Mouse (Mus musculus) cerebellum, postnatal 14 days (tissue): ENCODE results near the gene Cd300lf.
A peak's percentile ranks its signal among the peaks of the same experiment; 100 is the strongest.

ENCODE experiments used
- DNase-seq, 2 experiments: peaks; one replicate each; pipeline ENCODE4 v3.0.0; 2021; ENCODE audit warnings: mixed read lengths in 2 of 2

The Cd300lf gene

GRCm38 (mm10) chr11:115160883-115161577, 27.2 kb upstream of the Cd300lf start:
- DNase-seq, result peak; percentile 91 to 95

GRCm38 (mm10) chr11:115160016-115160797, 26.4 kb upstream of the Cd300lf start:
- peak; percentile 93 to 95 for DNase-seq

DNA sequence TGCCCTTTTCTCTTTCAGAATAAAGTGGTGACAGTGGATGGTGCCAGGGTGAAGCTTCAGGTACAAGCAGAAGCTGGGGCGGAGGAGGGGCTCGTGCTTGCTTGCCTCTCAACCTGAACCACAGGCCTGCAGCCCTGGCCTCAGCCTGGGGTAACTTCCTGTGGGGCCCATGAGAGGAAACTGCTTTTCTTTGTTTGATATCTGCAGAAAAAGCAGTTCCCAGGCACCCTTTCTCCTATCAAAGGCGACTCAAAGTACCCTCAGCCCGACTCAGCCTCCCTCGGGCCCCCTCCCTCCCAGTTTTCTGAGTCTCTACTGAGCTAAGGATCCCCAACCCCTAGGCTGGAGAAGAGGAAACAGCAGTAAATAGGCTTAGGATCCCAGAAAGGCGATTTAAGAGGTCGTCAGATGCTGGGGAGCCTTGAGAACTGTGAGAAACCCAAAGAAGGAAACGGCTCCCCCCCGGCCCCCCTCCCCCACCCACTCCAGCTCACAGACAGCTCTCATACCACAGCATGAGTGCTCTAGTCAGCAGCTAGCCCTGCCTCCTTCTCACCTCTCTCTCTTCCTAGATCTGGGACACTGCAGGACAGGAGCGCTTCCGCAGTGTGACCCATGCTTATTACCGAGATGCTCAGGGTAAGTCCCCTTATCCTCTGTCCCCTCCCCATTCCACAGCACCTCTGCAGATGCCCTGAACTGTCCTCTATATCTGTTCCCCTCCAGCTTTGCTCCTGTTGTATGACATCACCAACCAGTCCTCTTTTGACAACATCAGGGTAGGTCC, 24.3 kb upstream of the Cd300lf start:
- DNase-seq, result no peak

- DNase-seq, result no peak
These were observed 21.4 kb upstream of the Cd300lf start for GRCm38 (mm10) chr11:115155053-115155634.

DNA sequence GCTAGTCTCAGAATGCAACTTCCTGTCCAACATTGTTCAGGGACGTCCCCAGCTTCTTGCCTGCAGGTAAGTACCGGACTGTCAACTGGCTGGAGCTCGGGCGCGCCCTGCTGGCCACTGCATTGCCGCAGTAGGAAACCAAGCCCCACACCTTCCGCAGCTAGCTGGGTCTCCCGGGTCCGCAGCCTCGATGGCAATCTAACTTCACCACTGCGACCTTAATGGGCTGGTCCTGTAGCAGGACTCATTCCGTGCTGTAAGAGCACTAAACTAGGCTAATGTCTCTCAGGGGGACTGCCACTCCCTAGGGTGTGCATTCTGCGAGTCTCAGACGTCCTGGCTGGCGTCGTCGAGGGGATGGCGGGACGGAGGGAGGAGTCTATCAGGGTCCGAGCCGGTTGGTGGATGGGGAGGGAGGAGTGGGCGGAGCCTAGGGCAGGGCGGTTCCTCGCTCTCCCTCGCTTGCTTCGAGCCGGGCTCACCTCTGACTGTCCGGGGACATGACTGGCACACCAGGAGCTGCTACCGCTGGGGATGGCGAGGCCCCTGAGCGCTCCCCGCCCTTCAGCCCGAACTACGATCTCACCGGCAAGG, 20.0 kb upstream of the Cd300lf start:
- DNase-seq, result peak; percentile 86

- no peak for DNase-seq
These were observed 19.3 kb upstream of the Cd300lf start for GRCm38 (mm10) chr11:115153088-115153487.

DNA sequence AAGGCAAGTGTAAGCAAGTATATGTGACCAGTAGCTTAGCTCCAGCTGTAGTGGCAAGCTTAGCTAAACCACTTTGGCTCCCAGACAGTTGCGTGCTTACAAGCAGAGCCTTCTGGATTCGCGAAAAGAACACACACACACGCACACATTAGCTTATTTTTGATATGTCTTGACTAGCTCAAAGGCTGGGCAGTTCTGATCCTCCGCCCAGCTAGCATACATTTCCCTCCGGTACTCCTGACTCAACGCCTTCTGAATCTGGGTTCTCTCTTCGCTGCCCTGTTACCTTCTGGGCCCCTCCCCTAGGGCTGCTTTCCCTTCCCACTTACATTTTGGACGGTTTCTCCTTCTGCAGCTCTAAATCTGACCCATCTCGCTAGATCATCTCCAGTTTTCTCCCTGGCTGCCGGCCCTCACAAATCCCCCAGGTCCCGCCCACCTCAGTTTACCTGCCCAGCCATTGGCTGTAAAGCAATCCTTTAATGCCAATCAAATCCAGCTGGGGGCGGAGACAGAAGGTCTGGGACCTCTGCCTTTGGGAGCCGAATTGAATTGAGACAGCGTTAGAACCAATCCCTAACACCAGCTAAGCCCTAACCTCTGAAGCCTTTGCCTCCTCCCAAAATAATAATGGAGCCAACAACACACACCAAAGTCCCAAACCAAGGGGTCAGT, 18.1 kb upstream of the Cd300lf start:
- DNase-seq, result peak; percentile 94

- DNase-seq, result no peak
These were observed 17.0 kb upstream of the Cd300lf start for GRCm38 (mm10) chr11:115150741-115151254.

GRCm38 (mm10) chr11:115147813-115148212, 14.0 kb upstream of the Cd300lf start:
- DNase-seq, result no peak

GRCm38 (mm10) chr11:115141970-115142369, 8.2 kb upstream of the Cd300lf start:
- DNase-seq, result no peak

- DNase-seq, result no peak
These were observed 4.9 kb upstream of the Cd300lf start for GRCm38 (mm10) chr11:115138597-115139262.

DNA sequence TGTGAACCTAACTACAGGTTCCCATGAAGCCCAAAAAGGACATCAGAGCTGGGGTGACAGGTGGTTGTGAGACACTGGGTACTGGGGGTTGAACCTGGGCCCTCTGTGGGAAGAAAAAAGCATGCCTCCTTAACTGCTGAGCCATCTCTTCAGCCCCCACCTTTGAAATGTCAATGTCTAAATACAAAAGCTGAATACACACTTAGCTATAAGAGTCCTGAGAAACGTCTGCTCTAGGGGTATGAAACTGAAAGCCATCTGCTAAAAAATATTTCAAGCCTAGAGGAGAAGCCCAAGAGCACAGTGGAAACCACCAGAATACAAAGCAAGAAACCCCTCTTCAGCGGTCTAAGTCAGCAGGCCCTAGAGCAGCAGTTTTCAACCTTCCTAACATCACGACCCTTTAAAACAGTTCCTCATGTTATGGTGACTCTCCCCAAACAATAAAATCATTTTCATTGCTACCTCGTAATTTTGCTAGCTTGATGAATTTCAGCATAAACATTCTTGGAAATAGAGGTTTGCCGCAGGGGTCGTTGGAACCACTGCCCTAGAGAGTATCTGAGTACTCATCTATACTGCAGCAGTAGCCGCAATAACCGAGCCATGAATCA, 1.9 kb downstream of the Cd300lf start:
- no peak for DNase-seq

DNA sequence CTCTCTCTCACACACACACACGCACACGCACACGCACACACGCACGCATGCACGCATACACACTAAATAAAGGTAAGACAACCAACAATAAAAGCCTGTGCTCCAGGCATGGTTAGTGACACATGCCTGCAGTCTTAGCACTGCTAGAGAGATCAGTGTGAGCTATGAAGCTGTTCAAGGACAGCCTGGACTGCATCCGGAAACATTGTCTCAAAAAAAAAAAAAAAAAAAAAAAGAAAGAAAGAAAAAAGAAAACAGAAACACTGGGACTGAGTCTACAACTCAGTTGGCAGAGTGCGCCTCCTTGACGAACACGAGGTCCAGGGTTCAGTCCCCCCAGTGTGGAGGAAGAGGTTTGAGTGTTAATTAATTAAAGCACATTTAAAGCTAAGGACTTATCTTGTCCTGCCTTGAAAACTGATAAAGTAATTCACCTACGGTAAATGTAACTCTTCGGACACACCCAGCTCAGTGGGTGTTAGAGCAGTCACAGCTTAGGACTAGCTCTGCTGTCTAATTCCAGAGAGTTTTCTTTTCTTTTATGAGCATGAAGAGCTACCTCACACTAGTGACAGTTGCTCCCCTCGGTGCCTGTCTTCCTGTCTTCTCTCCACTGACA, 4.2 kb downstream of the Cd300lf start:
- DNase-seq, result no peak

DNA sequence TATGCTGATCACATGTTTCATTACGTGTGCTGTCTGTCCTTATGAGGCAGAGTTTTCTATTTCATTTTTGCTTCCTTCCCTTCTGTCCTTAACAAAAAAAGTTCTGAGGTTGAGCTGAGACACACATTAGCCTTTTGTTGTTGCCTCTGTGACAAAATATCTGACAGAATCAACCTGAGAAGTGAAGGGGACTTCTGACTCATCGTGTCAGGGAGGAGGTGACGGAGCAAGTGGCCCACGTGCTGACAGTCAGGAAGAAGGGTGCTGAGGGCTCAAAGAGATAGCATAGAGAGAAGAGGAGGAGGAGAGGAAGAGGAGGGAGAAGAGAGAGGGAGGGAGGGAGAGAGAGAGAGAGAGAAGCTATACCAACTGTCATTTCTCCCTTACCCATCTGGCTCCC, 5.3 kb downstream of the Cd300lf start:
- no peak for DNase-seq

DNA sequence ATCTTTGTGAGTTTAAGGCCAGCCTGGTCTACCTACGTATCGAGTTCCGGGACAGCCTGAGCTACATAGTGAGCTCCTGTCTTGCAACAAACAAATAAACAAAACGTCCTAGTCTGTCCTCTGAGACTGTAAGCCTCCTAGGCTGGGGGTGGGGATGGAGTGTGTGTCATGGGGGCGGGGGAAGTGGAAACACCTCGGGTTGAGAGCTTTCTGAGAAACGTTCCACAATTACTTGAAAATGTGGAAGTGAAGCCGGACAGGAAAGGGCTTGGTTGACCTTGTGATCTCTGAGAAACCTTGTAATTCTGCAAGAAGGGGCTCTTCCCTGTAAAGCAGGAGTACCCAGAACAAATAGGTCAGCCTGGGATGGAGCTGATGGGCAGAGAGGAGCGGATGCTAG, 14.4 kb downstream of the Cd300lf start:
- DNase-seq, result no peak

- no peak for DNase-seq
These were observed 21.6 kb downstream of the Cd300lf start for GRCm38 (mm10) chr11:115112196-115112595.

GRCm38 (mm10) chr11:115110271-115110670, 23.5 kb downstream of the Cd300lf start:
- DNase-seq, result no peak

- DNase-seq, result no peak
These were observed 25.6 kb downstream of the Cd300lf start for GRCm38 (mm10) chr11:115108176-115108575.

- DNase-seq, result no peak
These were observed 26.3 kb downstream of the Cd300lf start for GRCm38 (mm10) chr11:115107403-115107916.

GRCm38 (mm10) chr11:115106638-115107037, 27.2 kb downstream of the Cd300lf start:
- no peak for DNase-seq
